Mouse (Mus musculus) embryo, embryonic 11 days (tissue): ENCODE results near the gene Fgf10.

Experiments used
- DNase-seq: peaks from one replicate; pipeline ENCODE4 v3.0.0-alpha.2; 2015

Gene Fgf10

DNA sequence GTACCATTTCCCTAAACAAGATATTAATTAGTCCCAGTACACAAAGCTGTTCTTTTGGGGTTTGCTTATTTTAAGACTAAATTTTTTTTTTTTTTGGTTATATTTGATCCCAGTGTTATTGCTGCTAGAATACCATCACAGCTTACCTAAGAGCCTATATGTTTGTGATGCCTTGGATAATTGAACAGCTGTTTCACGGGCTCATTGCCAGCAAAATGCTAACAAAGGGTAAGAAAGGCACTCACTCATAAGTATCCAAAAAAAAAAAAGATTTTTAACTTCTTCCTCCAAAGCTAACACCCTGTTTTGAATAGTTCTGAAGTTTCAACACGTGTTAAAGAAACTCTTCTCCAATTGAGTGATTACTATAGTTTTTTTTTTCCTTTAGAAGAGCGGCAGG, 48.8 kb downstream of the Fgf10 start:
- no peak for DNase-seq

- DNase-seq = peak; percentile 31
Measured at GRCm38 (mm10) chr13:118721668-118722067, 52.1 kb downstream of the Fgf10 start.

DNA sequence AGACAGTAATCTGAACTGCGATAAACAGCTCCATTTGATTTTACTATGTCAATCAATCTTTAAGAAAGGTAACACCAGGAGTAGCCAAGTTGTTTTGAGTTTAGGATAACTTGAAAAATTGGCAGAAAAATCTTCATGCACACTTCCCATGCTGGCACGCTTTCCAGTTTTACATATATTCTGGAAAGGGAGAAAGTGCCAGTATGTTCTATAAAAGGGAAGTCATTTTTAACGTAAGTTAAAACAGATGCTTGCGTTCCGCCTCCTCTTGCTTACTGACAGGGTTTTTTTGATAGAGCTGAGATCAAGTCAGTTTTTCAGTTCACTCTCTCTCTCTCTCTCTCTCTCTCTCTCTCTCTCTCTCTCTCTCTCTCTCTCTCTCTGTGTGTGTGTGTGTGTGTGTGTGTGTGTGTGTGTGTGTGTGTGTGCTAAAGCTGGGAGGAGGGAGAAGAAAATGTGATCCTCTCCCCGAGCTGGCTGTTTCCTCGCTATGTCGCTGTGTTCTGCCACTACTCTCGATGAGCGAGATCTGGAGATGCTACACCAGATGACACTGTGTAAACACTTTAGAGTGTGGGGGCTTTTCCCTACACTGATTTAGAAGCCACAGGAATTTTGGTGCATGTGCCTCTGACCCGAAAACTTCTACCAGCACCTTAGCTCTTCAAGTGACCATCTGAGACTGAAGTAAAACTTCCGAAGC, 62.4 kb downstream of the Fgf10 start:
- DNase-seq = no peak

- DNase-seq = no peak
Measured at GRCm38 (mm10) chr13:118739854-118740411, 70.3 kb downstream of the Fgf10 start.

DNA sequence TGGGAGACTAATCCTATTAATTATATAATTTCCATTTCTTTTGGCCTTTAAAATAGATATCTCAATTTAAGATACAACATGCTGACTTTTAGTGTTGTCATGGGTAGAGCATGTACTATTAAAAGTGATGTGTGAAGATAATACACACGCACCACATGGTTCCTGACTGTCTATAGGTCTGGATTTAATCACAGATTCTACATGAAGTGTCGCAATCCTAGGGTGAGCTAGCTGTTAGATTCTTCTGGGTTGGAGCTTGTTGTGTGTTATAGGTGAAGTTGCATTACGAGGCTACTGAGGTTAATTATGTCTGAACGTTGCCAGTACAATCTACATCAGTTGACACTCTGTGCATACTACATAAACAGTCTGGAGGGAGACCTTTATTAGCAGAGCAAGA, 73.2 kb downstream of the Fgf10 start:
- no peak for DNase-seq

DNA sequence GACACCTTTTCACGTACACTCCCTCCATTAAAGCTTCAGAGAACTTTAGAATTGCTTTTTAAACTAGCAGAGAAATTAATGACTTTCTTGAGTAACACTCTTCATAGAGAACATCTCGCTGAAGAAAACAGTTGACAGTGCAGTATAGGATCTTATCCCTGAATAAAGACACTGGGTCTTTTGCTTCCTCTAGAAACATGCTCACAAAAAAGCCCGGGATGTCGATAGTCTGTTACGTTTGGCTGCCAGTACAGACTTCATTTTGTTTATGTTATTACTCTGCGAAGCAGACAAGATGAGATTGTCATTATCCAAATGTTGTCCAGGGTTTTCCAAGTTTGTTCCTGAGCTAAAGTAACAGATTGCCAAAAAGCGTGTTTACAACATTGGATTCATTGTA, 75.2 kb downstream of the Fgf10 start:
- DNase-seq = no peak

- DNase-seq = no peak
Measured at GRCm38 (mm10) chr13:118746427-118746826, 76.8 kb downstream of the Fgf10 start.

GRCm38 (mm10) chr13:118754024-118754423, 84.4 kb downstream of the Fgf10 start:
- no peak for DNase-seq

GRCm38 (mm10) chr13:118759021-118759420, 89.4 kb downstream of the Fgf10 start:
- DNase-seq = no peak

GRCm38 (mm10) chr13:118762982-118763381, 93.4 kb downstream of the Fgf10 start:
- no peak for DNase-seq

DNA sequence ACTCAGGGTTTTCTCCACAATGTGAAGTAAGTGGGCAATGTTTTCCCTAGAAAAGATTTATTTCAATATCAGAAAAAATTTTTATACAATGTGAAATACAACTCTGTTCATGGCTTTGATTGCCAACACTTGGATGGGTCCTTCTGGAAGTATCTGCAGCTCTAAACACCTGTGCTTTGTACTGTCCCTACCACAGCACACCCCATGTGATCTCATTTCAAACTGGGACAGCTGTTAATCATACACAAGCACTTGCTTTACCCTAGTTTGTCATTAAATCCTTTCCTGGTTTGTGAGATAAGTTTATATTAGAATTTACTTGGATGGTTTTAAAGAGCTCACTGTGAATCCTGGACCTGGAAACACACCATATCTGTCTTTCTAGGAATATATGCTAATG, 102.6 kb downstream of the Fgf10 start:
- no peak for DNase-seq

DNA sequence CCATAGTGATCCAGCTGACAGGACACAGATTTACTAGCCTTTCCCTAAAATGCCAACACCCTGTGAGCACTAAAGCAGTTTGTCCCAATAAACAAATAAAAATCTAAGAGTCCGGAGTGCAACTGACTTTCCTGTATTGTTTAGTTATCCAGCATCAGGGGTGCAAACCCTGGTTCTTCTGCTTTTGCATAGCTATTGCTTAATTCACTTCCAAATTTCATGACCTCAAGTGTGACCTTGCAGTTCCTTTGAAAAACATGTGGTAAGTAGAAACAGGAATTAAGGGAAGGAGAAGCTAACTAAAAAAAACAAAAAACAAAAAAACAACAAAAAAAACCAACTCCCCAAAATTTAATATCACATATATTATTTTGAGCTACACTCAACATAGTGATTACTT, 105.6 kb downstream of the Fgf10 start:
- no peak for DNase-seq

DNA sequence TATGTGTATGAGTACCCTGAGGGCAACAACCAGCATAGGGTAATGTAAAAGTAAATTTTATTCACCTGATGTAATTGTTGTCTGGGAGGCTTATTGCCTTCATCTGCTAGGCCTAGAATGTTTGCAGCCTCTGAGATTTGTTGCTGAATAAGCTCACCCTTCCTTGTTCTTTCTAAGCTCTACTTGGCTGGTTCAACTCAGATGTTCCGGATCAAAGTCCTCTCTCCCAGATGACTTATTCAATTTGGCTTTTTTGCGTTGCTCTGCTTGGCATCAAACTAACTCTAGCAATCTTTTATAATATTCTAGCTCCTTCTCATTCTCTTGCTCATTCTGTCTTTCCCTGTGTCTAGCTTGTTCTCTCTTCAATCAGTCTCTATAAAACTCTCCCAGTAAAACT, 109.6 kb downstream of the Fgf10 start:
- DNase-seq = no peak

GRCm38 (mm10) chr13:118791753-118792152, 122.2 kb downstream of the Fgf10 start:
- DNase-seq = no peak

- DNase-seq = peak; percentile 18
Measured at GRCm38 (mm10) chr13:118792198-118792597, 122.6 kb downstream of the Fgf10 start.

- DNase-seq = no peak
Measured at GRCm38 (mm10) chr13:118800176-118800575, 130.6 kb downstream of the Fgf10 start.

- DNase-seq = no peak
Measured at GRCm38 (mm10) chr13:118806662-118807061, 137.1 kb downstream of the Fgf10 start.

DNA sequence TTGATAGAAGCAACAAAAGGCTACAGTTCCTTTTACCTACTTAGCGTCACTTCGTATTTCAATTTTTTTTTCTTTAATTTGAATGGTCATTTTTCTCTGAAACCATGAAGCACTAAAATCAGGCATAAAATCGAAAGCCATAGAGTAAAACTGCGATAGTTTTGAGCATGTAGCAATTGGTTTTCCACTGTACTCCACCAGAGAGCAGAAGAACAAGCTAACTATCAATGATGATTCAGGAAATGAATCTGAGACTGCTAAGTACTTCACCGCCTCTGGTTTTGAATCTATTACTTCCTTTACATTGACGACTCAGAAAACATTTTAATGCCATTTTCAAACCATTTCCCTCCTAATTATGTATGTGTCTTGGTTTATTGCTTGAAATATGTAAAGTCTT, 150.2 kb downstream of the Fgf10 start:
- DNase-seq = no peak

- DNase-seq = no peak
Measured at GRCm38 (mm10) chr13:118823113-118823512, 153.5 kb downstream of the Fgf10 start.

GRCm38 (mm10) chr13:118825102-118825501, 155.5 kb downstream of the Fgf10 start:
- no peak for DNase-seq

DNA sequence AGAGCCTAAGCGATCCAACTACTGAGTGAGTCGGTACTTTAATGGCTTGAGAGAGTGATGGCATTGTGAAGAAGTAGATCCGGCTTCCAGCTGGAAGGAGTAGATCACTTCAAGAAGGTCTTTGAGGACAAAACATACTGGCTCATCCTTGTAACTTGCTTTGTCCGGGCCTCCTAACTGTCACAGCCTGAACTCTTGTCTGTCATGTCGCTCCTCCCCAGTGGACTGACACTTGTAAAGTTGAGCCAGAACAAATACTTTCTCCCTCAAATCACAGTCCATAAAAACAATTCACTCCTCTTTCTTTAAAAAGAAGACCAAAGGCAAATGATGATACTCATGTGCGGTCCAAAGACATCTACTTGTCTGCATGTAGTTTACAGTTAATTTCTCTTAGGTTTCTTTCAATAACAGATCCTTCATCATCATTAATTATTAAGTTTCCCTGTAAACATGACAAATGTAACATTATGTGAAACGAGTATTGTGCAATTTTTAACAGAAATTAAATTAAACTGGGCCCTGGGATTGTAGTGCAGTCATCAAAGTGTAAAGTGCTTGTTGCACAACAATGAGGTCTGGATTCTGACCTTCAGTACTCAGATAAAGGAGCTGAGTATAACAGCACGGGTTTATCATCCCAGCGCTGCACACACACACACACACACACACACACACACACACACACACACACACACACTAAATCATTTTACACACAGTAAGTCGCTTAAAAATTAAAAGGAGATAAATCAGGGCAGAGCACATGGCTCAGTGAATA, 159.2 kb downstream of the Fgf10 start:
- DNase-seq = no peak

GRCm38 (mm10) chr13:118834021-118834420, 164.4 kb downstream of the Fgf10 start:
- no peak for DNase-seq

DNA sequence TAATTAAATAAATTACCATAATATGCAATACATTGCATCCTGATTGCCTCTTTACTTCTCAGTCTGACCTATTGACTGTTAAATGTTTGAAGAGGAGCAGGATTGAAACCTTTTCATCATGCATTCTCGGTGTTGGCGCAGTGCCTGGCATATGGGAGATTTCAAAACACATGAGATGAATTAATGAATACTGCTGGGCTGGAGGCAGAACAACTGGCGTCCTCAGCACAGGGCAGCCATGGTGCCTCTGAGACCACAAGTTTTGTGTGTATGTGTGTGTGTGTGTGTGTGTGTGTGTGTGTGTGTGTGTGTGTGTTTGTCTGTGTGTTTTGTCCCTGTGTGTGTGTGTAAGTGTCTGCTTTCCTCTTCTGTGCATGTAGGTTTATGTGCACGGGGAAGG, 165.5 kb downstream of the Fgf10 start:
- no peak for DNase-seq
